Mouse (Mus musculus): ENCODE results near the gene Oxtr.

The Oxtr gene

DNA sequence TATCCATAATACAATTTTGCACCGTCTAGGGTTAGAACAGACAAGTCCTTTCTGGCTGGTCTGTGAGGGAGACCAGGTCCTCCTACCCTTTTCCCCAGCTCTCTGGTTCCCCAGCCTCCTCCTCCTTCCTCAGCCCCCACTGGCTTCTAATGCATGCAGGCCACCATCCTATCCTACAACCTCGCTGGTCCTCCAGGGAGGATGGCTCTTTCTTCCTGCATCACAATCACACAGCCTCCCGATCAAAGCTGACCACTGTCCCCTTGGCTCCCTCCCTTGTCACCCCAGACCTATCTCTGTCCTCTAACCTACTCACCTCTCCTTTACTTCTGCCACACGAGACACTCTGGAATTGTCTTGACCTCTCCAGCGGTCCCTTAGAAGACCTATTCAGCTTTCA is 1.8 kb downstream of the Oxtr start:
- DNase-seq (ENCODE audit: low read depth) = no peak

DNA sequence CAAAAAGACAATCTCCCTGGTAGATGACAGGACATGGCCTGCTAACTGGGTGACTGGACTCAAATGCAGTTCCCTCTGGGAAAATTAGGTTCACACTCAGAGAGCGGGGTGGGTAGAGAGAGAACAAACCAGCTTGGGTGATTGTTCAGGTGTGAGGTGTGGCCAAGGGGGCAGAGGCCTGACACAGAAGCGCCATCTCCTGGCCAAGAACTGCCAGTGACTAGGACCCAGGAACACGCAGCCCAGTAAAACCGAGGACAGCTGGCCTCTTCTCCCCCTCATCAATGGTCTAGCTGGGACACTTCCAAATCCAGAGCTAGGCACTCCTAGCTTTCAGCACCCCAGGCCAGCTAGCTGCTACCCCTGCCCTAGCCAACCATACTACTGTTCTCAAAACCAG is 5.4 kb downstream of the Oxtr start:
- DNase-seq (ENCODE audit: low read depth) = peak; percentile 23

DNA sequence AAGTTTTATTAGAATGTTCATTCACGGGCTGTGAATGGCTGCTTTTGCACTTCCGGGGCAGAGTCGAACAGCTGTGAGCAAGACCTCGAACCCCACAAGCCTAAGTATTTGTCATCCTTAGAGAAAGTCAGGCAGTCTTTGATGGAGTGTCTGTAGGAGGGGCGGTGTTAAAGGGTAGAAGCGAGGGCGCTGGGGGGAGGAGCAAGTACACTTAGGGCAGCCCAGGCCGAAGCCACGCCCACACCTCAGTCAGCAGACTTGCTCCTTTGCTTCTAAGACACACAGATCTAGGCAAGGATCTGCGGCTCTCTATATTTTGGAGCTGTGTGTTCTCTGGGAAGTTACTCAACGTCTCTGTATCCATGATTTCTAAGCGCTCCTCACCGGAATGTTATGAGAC is 9.9 kb downstream of the Oxtr start:
- DNase-seq (ENCODE audit: low read depth) = no peak

DNA sequence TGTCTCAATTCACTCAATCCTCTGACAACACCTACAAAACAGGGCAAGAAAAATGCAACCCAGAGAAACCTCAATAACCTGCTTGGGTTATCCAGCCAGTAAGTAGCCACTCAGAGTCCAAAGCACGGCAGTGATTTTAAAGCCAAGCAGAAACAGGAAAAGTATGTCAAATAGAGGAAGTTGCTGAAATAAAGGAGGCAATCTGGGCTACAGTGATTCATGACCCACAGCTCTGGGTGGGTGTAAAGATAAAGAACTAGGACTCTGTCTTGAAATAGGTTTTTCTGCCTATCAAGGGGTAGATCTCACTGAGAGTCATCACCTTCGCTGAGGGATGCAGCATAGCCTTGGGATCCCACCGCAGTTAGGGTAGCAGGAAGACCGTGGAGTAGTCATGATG is 18.1 kb downstream of the Oxtr start:
- DNase-seq (ENCODE audit: low read depth) = peak; percentile 40

DNA sequence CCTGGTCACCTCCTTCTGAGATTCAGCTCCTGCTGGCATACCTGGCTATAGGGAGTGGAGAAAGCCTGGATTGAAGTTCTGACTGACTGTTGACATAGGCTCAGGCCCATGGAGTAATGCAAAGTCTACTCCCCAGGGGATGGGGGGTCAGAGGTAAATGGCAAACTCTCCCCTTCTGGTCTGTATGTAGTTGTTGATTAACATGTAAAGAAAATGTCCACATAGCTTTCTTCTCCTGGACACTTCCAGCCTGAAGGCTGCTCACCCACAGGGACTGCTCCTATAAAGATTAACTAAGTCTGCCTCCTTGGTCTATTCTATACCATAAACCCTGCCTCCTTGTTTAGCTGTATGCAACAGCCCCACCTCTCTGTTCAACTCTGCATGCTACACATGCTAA is 23.7 kb downstream of the Oxtr start:
- DNase-seq (ENCODE audit: low read depth) = no peak

DNA sequence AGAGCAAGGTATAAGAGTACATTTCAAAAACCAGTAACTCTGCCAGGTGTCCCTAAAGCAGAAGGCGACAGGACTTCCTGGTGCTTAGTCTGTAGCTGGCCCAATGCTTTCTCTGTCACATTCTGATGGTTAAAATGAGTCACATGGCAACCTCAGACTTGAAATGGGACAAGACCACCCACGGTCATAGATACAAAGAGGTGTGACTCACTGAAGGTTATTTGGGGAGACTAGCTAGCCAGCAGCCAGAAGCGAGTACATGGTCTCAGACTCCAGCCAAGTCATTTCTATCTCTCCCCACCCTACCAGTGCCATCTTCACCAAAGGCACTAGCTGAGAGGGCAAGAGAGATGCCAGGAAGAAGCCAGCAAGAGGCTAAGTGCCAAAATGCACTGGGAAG is 24.3 kb downstream of the Oxtr start:
- DNase-seq (ENCODE audit: low read depth) = no peak

DNA sequence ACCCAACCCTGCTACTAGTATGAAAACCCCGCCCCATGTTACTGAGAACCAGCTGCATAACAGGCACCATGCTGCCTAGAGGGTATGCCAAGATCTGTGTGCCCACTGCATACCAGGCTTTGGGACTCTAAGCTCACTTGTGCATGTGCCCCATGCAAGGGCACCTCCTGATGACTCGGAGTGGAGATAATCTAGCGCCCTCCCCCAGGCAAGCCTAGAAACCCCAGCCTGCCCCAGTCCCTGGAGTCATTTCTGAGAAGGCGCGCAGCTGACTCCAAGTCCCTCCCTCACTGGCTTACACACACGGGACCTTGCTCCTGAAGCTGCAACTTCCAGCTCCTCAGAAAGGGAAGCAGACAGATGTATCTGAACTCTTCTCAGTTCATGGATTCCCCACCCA is 26.4 kb downstream of the Oxtr start:
- no peak for DNase-seq (ENCODE audit: low read depth)

DNA sequence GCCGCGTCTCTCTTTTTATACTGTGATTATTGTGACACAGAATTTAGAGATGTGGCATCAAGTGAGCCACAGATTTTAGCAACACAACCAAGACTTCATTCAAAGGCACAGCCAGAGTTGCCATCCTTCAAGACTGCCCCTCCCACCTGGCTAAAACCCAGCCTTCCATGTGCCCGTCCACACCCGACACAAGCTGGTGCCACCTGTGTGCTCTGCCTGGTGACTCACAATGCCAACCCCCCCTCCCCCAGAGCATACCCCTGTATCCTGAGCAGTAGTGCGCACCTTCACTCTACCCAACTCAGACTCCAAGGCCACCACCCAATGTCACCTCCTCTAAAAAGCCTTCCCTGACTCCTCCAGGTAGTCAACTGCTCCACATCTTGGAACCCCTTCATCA is 28.3 kb downstream of the Oxtr start:
- no peak for DNase-seq (ENCODE audit: low read depth)

DNA sequence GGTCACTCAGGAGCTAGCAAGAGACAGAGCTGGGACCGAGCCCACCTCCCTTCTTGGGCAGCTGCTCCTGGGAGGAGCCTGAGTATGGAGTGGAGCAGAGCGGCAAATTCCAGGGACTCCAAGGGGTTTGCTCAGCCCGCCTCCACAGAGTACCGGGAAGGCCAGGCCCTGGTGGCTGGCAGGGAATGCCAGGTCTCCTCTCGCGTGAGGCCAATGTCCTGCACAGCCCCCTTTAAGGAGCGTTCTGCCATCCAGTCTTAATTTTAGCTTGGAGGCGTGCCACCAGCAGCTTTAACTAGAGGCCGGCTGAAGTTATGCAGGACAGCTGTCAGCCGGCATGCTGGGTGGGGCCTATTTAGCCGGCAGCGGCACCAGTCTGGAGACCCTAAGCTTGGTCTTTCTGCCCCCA is 30.4 kb downstream of the Oxtr start, which contains the start of gene Cav3:
TSS of gene Cav3 (plus strand) at position 165 of the 409 bp plus-strand sequence.
- DNase-seq (ENCODE audit: low read depth) = no peak

DNA sequence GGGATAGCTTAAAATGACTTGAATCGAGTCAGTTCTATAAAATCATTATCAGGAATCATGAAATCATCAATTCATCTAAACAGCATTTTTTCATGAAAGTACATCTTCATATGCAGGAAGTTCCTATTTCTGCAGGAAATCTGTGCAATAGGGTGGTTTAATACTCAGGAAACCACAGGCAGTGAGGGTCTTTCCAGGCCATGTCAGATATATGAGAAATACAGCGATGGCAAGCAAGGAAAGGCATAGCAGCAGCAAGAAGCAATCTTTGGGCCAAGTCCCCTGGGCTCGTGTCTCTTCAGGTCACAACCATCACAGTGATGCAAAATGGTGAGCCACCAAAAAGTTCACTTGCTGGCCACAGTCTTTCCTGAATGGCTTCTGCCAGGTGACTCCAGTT is 44.1 kb downstream of the Oxtr start:
- peak; percentile 14 for DNase-seq (ENCODE audit: low read depth)

DNA sequence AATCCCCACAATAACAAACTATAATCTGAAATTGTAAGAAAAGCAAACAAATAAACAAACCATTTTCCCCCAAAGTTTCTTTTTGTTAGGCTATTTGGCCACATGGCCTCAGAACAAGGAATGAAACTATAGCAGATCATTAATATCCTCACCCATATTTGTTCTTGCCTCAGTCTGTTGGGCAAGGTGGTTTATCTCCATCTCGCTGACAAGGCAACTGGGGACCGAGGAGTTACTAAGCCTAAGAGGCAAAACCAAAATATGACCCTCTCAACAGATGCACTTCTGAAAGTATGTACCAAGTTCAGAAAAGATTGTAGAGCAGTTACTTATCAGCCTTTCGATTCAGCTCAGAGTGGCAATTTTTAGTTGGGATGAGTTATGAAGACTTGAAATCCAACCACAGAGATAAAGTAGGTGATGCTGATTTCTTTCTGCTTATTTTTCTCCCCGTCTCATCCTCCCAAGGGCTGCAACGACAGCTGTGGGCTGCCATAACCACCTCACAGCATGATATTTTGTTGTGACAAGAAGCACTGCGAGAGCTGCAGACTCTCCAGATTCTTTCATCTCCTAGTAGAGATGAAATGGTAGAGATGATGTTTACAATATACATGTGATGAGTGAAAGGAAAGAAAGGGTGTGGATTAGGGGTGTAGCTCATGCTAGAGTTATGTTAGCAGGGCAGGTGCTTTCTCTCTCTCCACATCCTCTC is 63.6 kb downstream of the Oxtr start:
- no peak for DNase-seq (ENCODE audit: low read depth)

DNA sequence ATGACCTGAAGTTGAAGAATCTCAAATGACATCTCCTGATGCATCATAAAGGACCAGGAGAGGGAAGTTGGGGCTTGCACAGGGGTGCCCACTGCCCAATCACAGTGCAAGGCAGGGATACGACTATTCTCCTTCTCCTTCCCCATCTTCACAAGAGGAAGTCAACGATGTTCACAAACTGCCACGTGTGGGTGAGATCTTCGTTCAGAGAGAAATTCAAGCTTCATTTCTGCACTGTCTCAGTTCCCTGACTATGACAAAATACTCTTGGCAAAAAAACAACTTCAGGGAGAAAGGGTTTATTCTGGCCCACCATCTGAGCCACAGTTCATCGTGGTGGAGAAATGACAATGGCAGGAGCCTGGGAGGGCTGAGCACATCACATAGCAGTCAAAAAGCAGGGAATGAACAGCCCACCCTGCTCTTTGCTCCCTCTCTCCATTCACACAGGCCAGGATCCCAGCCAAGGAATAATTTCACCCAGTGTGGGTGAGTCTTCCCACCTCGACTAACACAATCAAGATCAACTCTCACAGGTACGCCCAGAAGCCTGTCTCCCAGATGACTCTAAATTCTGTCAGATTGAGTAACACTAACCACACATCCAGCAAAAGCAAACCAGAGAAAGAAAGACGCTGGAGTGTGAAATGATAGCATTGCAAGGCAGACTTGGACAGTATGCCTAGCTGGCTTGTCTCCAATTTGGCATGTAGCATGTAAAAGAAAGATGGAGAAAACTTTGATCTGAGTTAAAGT is 65.8 kb downstream of the Oxtr start:
- no peak for DNase-seq (ENCODE audit: low read depth)

Data from 416B (cell line).